Mouse (Mus musculus): ENCODE measurements around the gene Fndc3b. TPM values are rescaled to one million over a fixed set of nuclear protein-coding genes. Genes with fewer than 3 reads are reported as not detected.

The Fndc3b gene
- polyA plus RNA-seq, 1 experiment from 2014 or later: 4.7 TPM

DNA sequence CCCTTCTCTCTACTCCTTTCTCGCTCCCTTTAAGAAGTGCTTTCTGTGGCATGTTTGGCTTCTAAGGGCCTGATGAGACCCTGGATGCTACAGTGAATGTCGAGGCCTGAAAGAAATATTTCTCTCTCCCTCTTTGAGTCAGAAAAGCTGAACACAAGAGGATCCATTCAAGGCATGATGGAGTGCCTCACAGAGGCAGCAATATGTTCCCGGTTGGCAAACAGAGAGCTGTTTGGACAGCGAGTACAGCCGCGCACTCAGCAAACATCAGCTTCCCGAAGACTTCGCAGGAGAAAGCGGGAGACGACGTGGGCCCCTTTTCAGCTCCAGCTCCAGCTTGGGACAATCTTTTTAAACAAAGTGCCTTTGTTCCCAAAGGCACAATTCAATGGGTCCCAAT is 137.6 kb downstream of the Fndc3b start:
- no peaks in the 10 kb centered on the region for H3K36me3 ChIP-seq (ENCODE audit: control insufficient read depth, insufficient read depth, low read length)
- no peak overlapping the region for H3K9ac ChIP-seq (ENCODE audit: low read length)
- H3K4me2 ChIP-seq (ENCODE audit: low read length): no peak overlapping the region
- ATAC-seq: no peak
- no peaks in the 10 kb centered on the region for H3K9me3 ChIP-seq (replicated peaks; ENCODE audit: control insufficient read depth, low read length)
- DNase-seq (ENCODE audit: low spot score): peak; percentile 49
- H3K27me3 ChIP-seq (replicated peaks; ENCODE audit: control insufficient read depth, insufficient read depth, low read length): no peaks in the 10 kb centered on the region
- WGBS: 18% methylated on average over 11 of the region's 11 CpGs
- H3K27ac ChIP-seq (ENCODE audit: low read depth, low read length): no peak overlapping the region
- H3K4me1 ChIP-seq (ENCODE audit: control insufficient read depth, insufficient read depth, low read length): peaks cover 5% of the 10 kb centered on the region; the same call in 1 of the 2 replicates
- no peak overlapping the region for H3K4me3 ChIP-seq (ENCODE audit: low read depth, low read length)

DNA sequence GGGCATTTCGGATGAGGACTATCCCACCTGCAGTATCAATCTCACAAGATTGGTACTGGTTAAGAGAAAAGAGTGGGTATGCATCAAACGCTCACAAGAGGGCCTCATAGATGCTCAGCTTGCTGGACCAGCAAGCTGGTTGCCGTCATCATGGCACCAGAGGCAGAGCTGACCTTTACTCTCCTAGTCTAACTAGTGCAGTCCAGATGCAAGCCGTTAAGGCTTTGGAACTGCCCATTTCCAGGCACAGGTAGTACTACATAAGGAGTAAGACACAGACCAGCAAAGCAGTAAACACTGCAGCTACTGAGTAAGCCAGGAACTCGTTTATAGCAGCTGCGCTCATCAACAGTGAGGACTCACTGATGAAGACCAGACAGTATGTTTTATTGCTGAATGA is 138.8 kb downstream of the Fndc3b start:
- H3K4me1 ChIP-seq (ENCODE audit: control insufficient read depth, insufficient read depth, low read length): peaks cover 5% of the 10 kb centered on the region; the same call in 1 of the 2 replicates
- H3K4me2 ChIP-seq (ENCODE audit: low read length): no peak overlapping the region
- H3K4me3 ChIP-seq (ENCODE audit: low read depth, low read length): no peak overlapping the region
- no peak for ATAC-seq
- H3K9ac ChIP-seq (ENCODE audit: low read length): no peak overlapping the region
- 72% methylated on average over 6 of the region's 6 CpGs for WGBS
- peak; percentile 31 for DNase-seq (ENCODE audit: low spot score)
- no peak overlapping the region for H3K27ac ChIP-seq (ENCODE audit: low read depth, low read length)
- H3K36me3 ChIP-seq (ENCODE audit: control insufficient read depth, insufficient read depth, low read length): no peaks in the 10 kb centered on the region
- no peaks in the 10 kb centered on the region for H3K27me3 ChIP-seq (replicated peaks; ENCODE audit: control insufficient read depth, insufficient read depth, low read length)
- no peaks in the 10 kb centered on the region for H3K9me3 ChIP-seq (replicated peaks; ENCODE audit: control insufficient read depth, low read length)

- DNase-seq (ENCODE audit: low spot score) (no peak), ATAC-seq (no peak)
- Histone ChIP-seq H3K4me2 (ENCODE audit: low read length) (no peak overlapping the region), H3K4me1 (ENCODE audit: control insufficient read depth, insufficient read depth, low read length) (no peaks in the 10 kb centered on the region), H3K36me3 (ENCODE audit: control insufficient read depth, insufficient read depth, low read length) (no peaks in the 10 kb centered on the region), H3K9me3 (replicated peaks; ENCODE audit: control insufficient read depth, low read length) (no peaks in the 10 kb centered on the region), H3K27ac (ENCODE audit: low read depth, low read length) (no peak overlapping the region), H3K9ac (ENCODE audit: low read length) (no peak overlapping the region), H3K4me3 (ENCODE audit: low read depth, low read length) (no peak overlapping the region), H3K27me3 (replicated peaks; ENCODE audit: control insufficient read depth, insufficient read depth, low read length) (no peaks in the 10 kb centered on the region)
- WGBS: 93% methylated on average over 4 of the region's 4 CpGs
These were observed 145.8 kb downstream of the Fndc3b start for GRCm38 (mm10) chr3:27565314-27565713.

DNA sequence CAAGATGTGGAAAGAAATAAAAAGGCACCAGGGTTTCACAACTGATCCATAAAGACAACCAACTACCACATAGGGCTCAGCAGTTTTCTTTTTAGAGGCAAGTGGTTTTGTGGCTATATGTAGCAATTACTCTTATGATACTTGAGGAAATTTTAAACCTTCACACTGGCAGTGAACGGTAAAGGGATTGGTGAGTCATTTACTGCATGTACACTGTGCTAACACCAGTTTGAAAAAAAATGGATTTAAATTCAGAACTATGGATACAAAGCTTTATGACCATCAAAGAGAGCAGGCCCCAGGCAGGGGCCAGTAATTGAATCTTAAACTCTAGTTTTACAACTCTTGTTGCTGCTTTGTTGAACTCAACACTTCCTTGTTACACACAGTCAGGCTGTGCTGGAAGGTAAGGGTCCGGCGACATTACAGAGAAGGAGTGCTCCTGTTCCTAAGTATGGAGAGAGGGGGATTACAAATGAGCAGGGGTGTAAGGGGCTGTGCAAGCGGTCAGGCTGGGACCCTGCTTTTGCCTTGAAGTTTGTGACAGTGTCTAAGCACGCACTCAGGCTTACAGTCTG is 148.0 kb downstream of the Fndc3b start:
- Histone ChIP-seq H3K4me1 (ENCODE audit: control insufficient read depth, insufficient read depth, low read length) (no peaks in the 10 kb centered on the region), H3K4me2 (ENCODE audit: low read length) (no peak overlapping the region), H3K4me3 (ENCODE audit: low read depth, low read length) (no peak overlapping the region), H3K27me3 (replicated peaks; ENCODE audit: control insufficient read depth, insufficient read depth, low read length) (no peaks in the 10 kb centered on the region), H3K9ac (ENCODE audit: low read length) (no peak overlapping the region), H3K27ac (ENCODE audit: low read depth, low read length) (no peak overlapping the region), H3K9me3 (replicated peaks; ENCODE audit: control insufficient read depth, low read length) (no peaks in the 10 kb centered on the region), H3K36me3 (ENCODE audit: control insufficient read depth, insufficient read depth, low read length) (no peaks in the 10 kb centered on the region)
- 92% methylated on average over 5 of the region's 5 CpGs for WGBS
- ATAC-seq: no peak
- no peak for DNase-seq (ENCODE audit: low spot score)

GRCm38 (mm10) chr3:27562476-27562875 is 148.6 kb downstream of the Fndc3b start:
- 92% methylated on average over 3 of the region's 3 CpGs for WGBS
- ATAC-seq (no peak), DNase-seq (ENCODE audit: low spot score) (no peak)
- Histone ChIP-seq H3K9ac (ENCODE audit: low read length) (no peak overlapping the region), H3K4me3 (ENCODE audit: low read depth, low read length) (no peak overlapping the region), H3K4me2 (ENCODE audit: low read length) (no peak overlapping the region), H3K4me1 (ENCODE audit: control insufficient read depth, insufficient read depth, low read length) (no peaks in the 10 kb centered on the region), H3K9me3 (replicated peaks; ENCODE audit: control insufficient read depth, low read length) (no peaks in the 10 kb centered on the region), H3K27me3 (replicated peaks; ENCODE audit: control insufficient read depth, insufficient read depth, low read length) (no peaks in the 10 kb centered on the region), H3K27ac (ENCODE audit: low read depth, low read length) (no peak overlapping the region), H3K36me3 (ENCODE audit: control insufficient read depth, insufficient read depth, low read length) (no peaks in the 10 kb centered on the region)

- Histone ChIP-seq H3K4me3 (ENCODE audit: low read depth, low read length) (no peak overlapping the region), H3K4me2 (ENCODE audit: low read length) (no peak overlapping the region), H3K4me1 (ENCODE audit: control insufficient read depth, insufficient read depth, low read length) (no peaks in the 10 kb centered on the region), H3K9ac (ENCODE audit: low read length) (no peak overlapping the region), H3K9me3 (replicated peaks; ENCODE audit: control insufficient read depth, low read length) (no peaks in the 10 kb centered on the region), H3K36me3 (ENCODE audit: control insufficient read depth, insufficient read depth, low read length) (no peaks in the 10 kb centered on the region), H3K27ac (ENCODE audit: low read depth, low read length) (no peak overlapping the region), H3K27me3 (replicated peaks; ENCODE audit: control insufficient read depth, insufficient read depth, low read length) (no peaks in the 10 kb centered on the region)
- WGBS: 97% methylated on average over 2 of the region's 2 CpGs
- DNase-seq (ENCODE audit: low spot score) (no peak), ATAC-seq (no peak)
These were observed 149.2 kb downstream of the Fndc3b start for GRCm38 (mm10) chr3:27561921-27562320.

DNA sequence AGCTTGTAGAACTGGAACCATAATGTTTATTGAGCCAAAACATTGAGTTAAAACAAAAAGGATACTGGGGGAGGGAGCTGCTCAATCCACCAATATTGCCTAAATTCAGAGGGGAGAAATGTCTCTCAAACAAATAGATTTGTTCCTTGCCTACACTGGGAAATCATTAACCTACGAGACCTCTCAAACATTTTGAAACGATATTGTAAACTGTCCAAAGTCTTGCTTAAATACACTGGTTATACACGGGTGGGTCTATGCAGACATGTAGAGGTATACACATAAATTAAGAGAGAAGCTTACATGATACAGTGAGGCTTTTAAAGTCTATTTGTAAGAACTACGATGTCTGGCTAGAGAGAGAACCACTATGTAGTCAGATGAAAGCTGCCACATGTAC is 151.8 kb downstream of the Fndc3b start:
- no peak overlapping the region for H3K4me3 ChIP-seq (ENCODE audit: low read depth, low read length)
- H3K9ac ChIP-seq (ENCODE audit: low read length): no peak overlapping the region
- H3K4me1 ChIP-seq (ENCODE audit: control insufficient read depth, insufficient read depth, low read length): no peaks in the 10 kb centered on the region
- H3K36me3 ChIP-seq (ENCODE audit: control insufficient read depth, insufficient read depth, low read length): no peaks in the 10 kb centered on the region
- H3K27ac ChIP-seq (ENCODE audit: low read depth, low read length): no peak overlapping the region
- 92% methylated on average over 4 of the region's 4 CpGs for WGBS
- H3K4me2 ChIP-seq (ENCODE audit: low read length): no peak overlapping the region
- H3K27me3 ChIP-seq (replicated peaks; ENCODE audit: control insufficient read depth, insufficient read depth, low read length): no peaks in the 10 kb centered on the region
- no peak for DNase-seq (ENCODE audit: low spot score)
- no peaks in the 10 kb centered on the region for H3K9me3 ChIP-seq (replicated peaks; ENCODE audit: control insufficient read depth, low read length)
- no peak for ATAC-seq

DNA sequence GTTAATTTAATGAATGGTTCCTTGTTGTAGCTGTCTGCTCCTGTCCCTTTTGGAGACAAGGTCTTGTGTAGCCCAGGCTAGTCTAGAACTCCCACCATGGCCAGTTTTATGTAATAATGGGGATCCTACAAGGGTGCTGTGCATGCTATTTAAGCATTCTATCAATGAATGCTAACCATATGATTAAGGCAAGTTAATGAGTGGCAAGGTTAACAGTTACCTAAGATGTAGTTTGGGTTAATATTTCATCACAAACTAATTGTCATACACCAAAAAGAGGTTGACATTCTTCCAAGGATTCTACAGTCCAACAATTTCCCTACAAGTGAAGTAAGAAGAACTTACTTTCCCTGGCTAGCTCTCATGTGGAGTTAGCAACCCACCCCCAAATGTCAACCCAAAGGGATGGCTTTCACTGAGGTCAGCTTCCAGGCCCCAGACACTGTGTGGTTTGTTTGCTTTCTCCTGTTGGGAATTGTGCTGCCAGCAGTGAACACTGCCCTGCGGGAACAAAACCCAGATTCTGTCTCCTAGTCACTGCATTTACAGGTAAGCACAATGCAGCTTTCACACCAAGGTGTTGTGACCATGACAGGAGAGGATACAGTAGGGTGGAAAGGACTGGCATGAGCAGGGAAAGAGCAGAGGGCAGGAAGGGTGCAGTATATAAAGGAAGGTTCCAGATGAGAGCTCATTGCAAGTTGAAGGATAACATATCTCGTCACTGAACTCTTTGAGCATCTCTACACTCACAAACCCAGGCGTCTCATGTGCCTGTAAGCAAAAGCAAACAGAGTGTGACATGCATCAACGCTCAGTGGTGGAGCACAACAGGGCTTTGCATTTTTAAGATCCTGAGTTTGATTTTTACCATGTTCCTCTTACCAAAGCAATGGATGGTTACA is 153.8 kb downstream of the Fndc3b start:
- ATAC-seq: no peak
- H3K27me3 ChIP-seq (replicated peaks; ENCODE audit: control insufficient read depth, insufficient read depth, low read length): no peaks in the 10 kb centered on the region
- 89% methylated on average over 4 of the region's 4 CpGs for WGBS

GRCm38 (mm10) chr3:27555401-27555940 is 155.6 kb downstream of the Fndc3b start:
- H3K27me3 ChIP-seq (replicated peaks; ENCODE audit: control insufficient read depth, insufficient read depth, low read length): no peaks in the 10 kb centered on the region
- H3K9ac ChIP-seq (ENCODE audit: low read length): no peak overlapping the region
- WGBS: 84% methylated on average over 3 of the region's 3 CpGs
- H3K36me3 ChIP-seq (ENCODE audit: control insufficient read depth, insufficient read depth, low read length): no peaks in the 10 kb centered on the region
- DNase-seq (ENCODE audit: low spot score) (no peak), ATAC-seq (no peak)
- H3K4me1 ChIP-seq (ENCODE audit: control insufficient read depth, insufficient read depth, low read length): no peaks in the 10 kb centered on the region
- H3K27ac ChIP-seq (ENCODE audit: low read depth, low read length): no peak overlapping the region
- no peak overlapping the region for H3K4me3 ChIP-seq (ENCODE audit: low read depth, low read length)
- H3K4me2 ChIP-seq (ENCODE audit: low read length): no peak overlapping the region
- H3K9me3 ChIP-seq (replicated peaks; ENCODE audit: control insufficient read depth, low read length): no peaks in the 10 kb centered on the region

More for the DNA sequence above, 153.8 kb downstream of the Fndc3b start:
- no peak for DNase-seq (ENCODE audit: low spot score)
- no peak overlapping the region for H3K27ac ChIP-seq (ENCODE audit: low read depth, low read length)
- no peaks in the 10 kb centered on the region for H3K4me1 ChIP-seq (ENCODE audit: control insufficient read depth, insufficient read depth, low read length)
- no peak overlapping the region for H3K9ac ChIP-seq (ENCODE audit: low read length)
- H3K4me3 ChIP-seq (ENCODE audit: low read depth, low read length): no peak overlapping the region
- no peak overlapping the region for H3K4me2 ChIP-seq (ENCODE audit: low read length)
- no peaks in the 10 kb centered on the region for H3K9me3 ChIP-seq (replicated peaks; ENCODE audit: control insufficient read depth, low read length)
- H3K36me3 ChIP-seq (ENCODE audit: control insufficient read depth, insufficient read depth, low read length): no peaks in the 10 kb centered on the region
